Mouse (Mus musculus) heart, adult 2 months (tissue): ENCODE measurements around the gene Gpr137. TPM values are rescaled to one million over a fixed set of nuclear protein-coding genes. Genes with fewer than 3 reads are reported as not detected.
A peak's percentile ranks its signal among the peaks of the same experiment; 100 is the strongest.

Source experiments
- DNase-seq, 2 experiments: peaks; one replicate each; pipeline ENCODE4 v3.0.0; 2021
- H3K27ac ChIP-seq: fragments of 200-600 bp; 2 replicates; pipeline ENCODE4 v1.8.1; 2022
- H3K27me3 ChIP-seq: fragments of 200-500 bp; 2 replicates; pipeline ENCODE4 v1.6.1; 2012; ENCODE audit warnings: mild to moderate bottlenecking, low read length, inconsistent platforms, mixed read lengths; ENCODE audit not compliant: control insufficient read depth, insufficient read depth
- H3K36me3 ChIP-seq: fragments of 200-500 bp; 2 replicates; pipeline ENCODE4 v1.6.1; 2012; ENCODE audit warnings: low read length, inconsistent platforms; ENCODE audit not compliant: control insufficient read depth, insufficient read depth
- H3K4me1 ChIP-seq: fragments of 200-500 bp; 2 replicates; pipeline ENCODE4 v1.6.1; 2011; ENCODE audit warnings: low read length; ENCODE audit not compliant: control insufficient read depth, insufficient read depth
- H3K4me3 ChIP-seq: fragments of 200-600 bp; 2 replicates; pipeline ENCODE4 v1.8.1; 2022
- H3K79me2 ChIP-seq: fragments of 200-500 bp; replicated peaks from 2 replicates; pipeline ENCODE4 v1.6.1; 2012; ENCODE audit warnings: mild to moderate bottlenecking, inconsistent platforms, low read length, moderate library complexity, mixed read lengths; ENCODE audit not compliant: control insufficient read depth, insufficient read depth
- H3K9ac ChIP-seq: fragments of 200-500 bp; 2 replicates; pipeline ENCODE4 v1.6.1; 2012; ENCODE audit warnings: low read depth, mild to moderate bottlenecking, control low read depth, inconsistent platforms, low read length, mixed read lengths
- CTCF ChIP-seq: fragments of 200-600 bp; IDR thresholded peaks from 2 replicates; pipeline ENCODE4 v1.8.1; 2022; ENCODE audit warnings: antibody characterized with exemption, mild to moderate bottlenecking, moderate library complexity
- EP300 ChIP-seq: fragments of 200-500 bp; IDR thresholded peaks from 2 replicates; pipeline ENCODE4 v1.6.1; 2011; ENCODE audit warnings: low read depth, low read length, control low read depth; ENCODE audit not compliant: insufficient read depth
- POLR2A ChIP-seq: fragments of 200-500 bp; IDR thresholded peaks from 2 replicates; pipeline ENCODE4 v1.6.1; 2011; ENCODE audit warnings: mild to moderate bottlenecking, low read depth, low read length, control low read depth; ENCODE audit not compliant: insufficient read depth
- WGBS: fragments of 180-500 bp; shearing (Covaris S2); methylation state at CpG from one replicate; pipeline ENCODE4 v1.1.7; 2018; 5-methylcytosine and 5-hydroxymethylcytosine counted together
- intact Hi-C: fragments of 180-260 bp; cut with DNase I; formaldehyde crosslinking; loops from one replicate; pipeline ENCODE4 v1.15.1; 2025
- polyA plus RNA-seq: library from polyadenylated mRNA; depleted of rRNA; stranded (reverse); fragments of >200 nt; gene quantifications from 2 replicates; pipeline ENCODE4 v1.2.3, GENCODE M21; 2012
- total RNA-seq, 2 experiments: library from RNA; stranded (reverse); gene quantifications; 2 replicates each; pipeline ENCODE4 v1.2.3; 2021

Gpr137 gene
- total and polyA plus RNA-seq, 3 experiments: 34.1 to 53.4 (median 35.4) TPM

- no peak overlapping the region for H3K4me3 ChIP-seq
- H3K36me3 ChIP-seq: no peaks in the 10 kb centered on the region
- no peak overlapping the region; the same call in 1 of the 2 replicates for H3K27ac ChIP-seq
- H3K79me2 ChIP-seq: no peaks in the 10 kb centered on the region
- no peaks in the 10 kb centered on the region for H3K27me3 ChIP-seq
- no peak for DNase-seq
- WGBS: 55% methylated on average over 5 of the region's 5 CpGs
- intact Hi-C loops: no loop called here
- no peak overlapping the region for H3K9ac ChIP-seq
- TF ChIP-seq EP300 (no peak), POLR2A (no peak), CTCF (no peak)
- H3K4me1 ChIP-seq: peaks cover 7% of the 10 kb centered on the region
Measured at GRCm38 (mm10) chr19:6949951-6950350, 7.7 kb upstream of the Gpr137 start.

GRCm38 (mm10) chr19:6949532-6949931 is 7.3 kb upstream of the Gpr137 start:
- Histone ChIP-seq H3K9ac (no peak overlapping the region), H3K27ac (no peak overlapping the region), H3K4me3 (no peak overlapping the region), H3K79me2 (no peaks in the 10 kb centered on the region), H3K27me3 (no peaks in the 10 kb centered on the region), H3K36me3 (no peaks in the 10 kb centered on the region), H3K4me1 (peaks cover 7% of the 10 kb centered on the region)
- 88% methylated on average over 5 of the region's 5 CpGs for WGBS
- TF ChIP-seq POLR2A (no peak), EP300 (no peak), CTCF (no peak)
- intact Hi-C loops: no loop called here
- DNase-seq: no peak

- no peaks in the 10 kb centered on the region for H3K36me3 ChIP-seq
- DNase-seq: no peak
- 70% methylated on average over 4 of the region's 4 CpGs for WGBS
- TF ChIP-seq EP300 (no peak), POLR2A (no peak), CTCF (no peak)
- H3K79me2 ChIP-seq: no peaks in the 10 kb centered on the region
- H3K27ac ChIP-seq: no peak overlapping the region
- peaks cover 7% of the 10 kb centered on the region for H3K4me1 ChIP-seq
- no peaks in the 10 kb centered on the region for H3K27me3 ChIP-seq
- no peak overlapping the region for H3K9ac ChIP-seq
- no peak overlapping the region for H3K4me3 ChIP-seq
- intact Hi-C loops: no loop called here
Measured at GRCm38 (mm10) chr19:6948186-6948585, 5.9 kb upstream of the Gpr137 start.

GRCm38 (mm10) chr19:6947742-6948141 is 5.5 kb upstream of the Gpr137 start:
- Histone ChIP-seq H3K27me3 (no peaks in the 10 kb centered on the region), H3K27ac (no peak overlapping the region), H3K79me2 (no peaks in the 10 kb centered on the region), H3K9ac (no peak overlapping the region), H3K36me3 (no peaks in the 10 kb centered on the region), H3K4me3 (no peak overlapping the region), H3K4me1 (peaks cover 6% of the 10 kb centered on the region)
- DNase-seq: no peak
- intact Hi-C loops: no loop called here
- WGBS: 64% methylated on average over 4 of the region's 4 CpGs
- no peak for TF ChIP-seq EP300
- no peak for TF ChIP-seq POLR2A
- TF ChIP-seq CTCF: no peak

GRCm38 (mm10) chr19:6943709-6944108 is 1.4 kb upstream of the Gpr137 start:
- H3K4me3 ChIP-seq: no peak overlapping the region
- no peaks in the 10 kb centered on the region for H3K27me3 ChIP-seq
- no peak overlapping the region for H3K9ac ChIP-seq
- TF ChIP-seq POLR2A: no peak
- no peak for TF ChIP-seq CTCF
- no peak for TF ChIP-seq EP300
- WGBS: 93% methylated on average over 6 of the region's 6 CpGs
- H3K27ac ChIP-seq: no peak overlapping the region
- no peaks in the 10 kb centered on the region for H3K79me2 ChIP-seq
- H3K4me1 ChIP-seq: peaks cover 3% of the 10 kb centered on the region
- DNase-seq: no peak
- H3K36me3 ChIP-seq: no peaks in the 10 kb centered on the region
- intact Hi-C loops: loop anchor here (5.0 kb wide), 1 partner anchor 34 kb away; the partner anchor contains the start of gene Plcb3

GRCm38 (mm10) chr19:6942764-6943163 is 484 bp upstream of the Gpr137 start:
- 25% methylated on average over 5 of the region's 5 CpGs for WGBS
- no peaks in the 10 kb centered on the region for H3K27me3 ChIP-seq
- intact Hi-C loops: loop anchor here (1.0 to 5.0 kb wide), 2 partner anchors 9 to 35 kb away; partner anchors contain the start of gene Plcb3

More at GRCm38 (mm10) chr19:6942764-6943163, 484 bp upstream of the Gpr137 start:
- peak overlapping the region; percentile 84 for H3K27ac ChIP-seq
- peak overlapping the region; percentile 80 for H3K4me3 ChIP-seq
- no peaks in the 10 kb centered on the region for H3K36me3 ChIP-seq
- DNase-seq: no peak
- TF ChIP-seq EP300 (no peak), CTCF (no peak), POLR2A (no peak)
- H3K4me1 ChIP-seq: peaks cover 3% of the 10 kb centered on the region
- H3K9ac ChIP-seq: peak overlapping the region; percentile 65
- no peaks in the 10 kb centered on the region for H3K79me2 ChIP-seq
